ENCODE assay signal across 8 mouse cellular contexts in genomic region chr1:162858748-162859130, GRCm38 (mm10). TPM values are rescaled to one million over a fixed set of nuclear protein-coding genes. Genes with fewer than 3 reads are reported as not detected.
DNase-seq lines count a peak whose midpoint lies in the region; ATAC-seq lines count a peak whose summit lies in the region.

No protein-coding gene starts in this region.

- no peaks in the 10 kb centered on the region for H3K27me3 ChIP-seq in embryonic facial prominence, embryonic 14.5 days (replicated peaks; ENCODE audit: control insufficient read depth, insufficient read depth, low read length)
- H3K27me3 ChIP-seq in hindbrain, embryonic 10.5 days (ENCODE audit: insufficient read depth, poor library complexity, severe bottlenecking), result no peaks in the 10 kb centered on the region
- H3K27me3 ChIP-seq in limb, embryonic 12.5 days, result no peaks in the 10 kb centered on the region

- H3K27ac ChIP-seq in embryonic facial prominence, embryonic 14.5 days (replicated peaks; ENCODE audit: low read depth, low read length), result peak overlapping the region; percentile 87
- peak overlapping the region; percentile 83 for H3K27ac ChIP-seq in hindbrain, embryonic 10.5 days
- H3K27ac ChIP-seq in limb, embryonic 12.5 days, result peak overlapping the region; percentile 69

- H3K9me3 ChIP-seq in embryonic facial prominence, embryonic 14.5 days (ENCODE audit: control insufficient read depth, low read length), result no peaks in the 10 kb centered on the region
- no peaks in the 10 kb centered on the region for H3K9me3 ChIP-seq in hindbrain, embryonic 10.5 days
- H3K9me3 ChIP-seq in limb, embryonic 12.5 days, result no peaks in the 10 kb centered on the region

- peak overlapping the region; percentile 57 for H3K4me2 ChIP-seq in embryonic facial prominence, embryonic 14.5 days (ENCODE audit: low read depth, low read length)
- peak overlapping the region; percentile 17; the same call in 1 of the 2 replicates for H3K4me2 ChIP-seq in limb, embryonic 12.5 days

- intact Hi-C loops in left cerebral cortex, postnatal 4 days (cut with DNase I), result no loop called here

- peak; percentile 9; the same call in 1 of the 2 replicates for ATAC-seq in embryonic facial prominence, embryonic 14.5 days (ENCODE audit: low read depth)
- ATAC-seq in limb, embryonic 12.5 days (ENCODE audit: insufficient number of reproducible peaks, insufficient read depth, low FRiP score, low TSS enrichment, low read depth), result no peak
- no peak for ATAC-seq in megakaryocyte, adult 5-6 weeks (ENCODE audit: poor library complexity, severe bottlenecking)

- peak overlapping the region; percentile 31 for H3K4me3 ChIP-seq in embryonic facial prominence, embryonic 14.5 days (ENCODE audit: low read depth, low read length)
- H3K4me3 ChIP-seq in hindbrain, embryonic 10.5 days, result no peak overlapping the region
- H3K4me3 ChIP-seq in limb, embryonic 12.5 days (replicated peaks), result no peak overlapping the region

- H3K9ac ChIP-seq in embryonic facial prominence, embryonic 14.5 days (ENCODE audit: low read depth, low read length), result peak overlapping the region; percentile 57
- 0 out of 2 replicates have a peak overlapping the region, but pooled peaks have one; percentile 31 for H3K9ac ChIP-seq in limb, embryonic 12.5 days (replicated peaks)

- H3K4me1 ChIP-seq in embryonic facial prominence, embryonic 14.5 days (ENCODE audit: control insufficient read depth, insufficient read depth, low read length), result peaks cover 15% of the 10 kb centered on the region
- peaks cover 31% of the 10 kb centered on the region for H3K4me1 ChIP-seq in hindbrain, embryonic 10.5 days (replicated peaks)
- peaks cover 37% of the 10 kb centered on the region for H3K4me1 ChIP-seq in limb, embryonic 12.5 days (replicated peaks)

- DNase-seq in left cerebral cortex, postnatal 4 days, result peak; percentile 50
- no peak for DNase-seq in left cerebral cortex, adult 8-10 months (ENCODE audit: low spot score in 2 of 2)
- DNase-seq in embryonic facial prominence, embryonic 14.5 days (ENCODE audit: low spot score), result no peak
- DNase-seq in hindbrain, embryonic 10.5 days (ENCODE audit: low spot score), result peak; percentile 23
- DNase-seq in testis, postnatal 10 days (ENCODE audit: low spot score), result peak; percentile 44
- no peak for DNase-seq in right cerebral cortex, postnatal 14 days

- no peaks in the 10 kb centered on the region for H3K36me3 ChIP-seq in embryonic facial prominence, embryonic 14.5 days (ENCODE audit: control insufficient read depth, insufficient read depth, low read length)
- H3K36me3 ChIP-seq in hindbrain, embryonic 10.5 days, result no peaks in the 10 kb centered on the region
- no peaks in the 10 kb centered on the region for H3K36me3 ChIP-seq in limb, embryonic 12.5 days

- WGBS in embryonic facial prominence, embryonic 14.5 days, result 44% methylated on average over 12 of the region's 12 CpGs
- WGBS in hindbrain, embryonic 10.5 days, result 60% methylated on average over 12 of the region's 12 CpGs
- 79% methylated on average over 12 of the region's 12 CpGs for WGBS in limb, embryonic 12.5 days

RNA-seq across cellular contexts. Expression of gene Fmo1, which starts 7.7 kb away (rescaled TPM):
- 10 to 100 TPM; 28.6 to 30.7 TPM for total RNA-seq in left cerebral cortex, postnatal 4 days (2021)
- 10 to 100 TPM; 10.2 to 14.4 (median 11.7) TPM for total RNA-seq in left cerebral cortex, adult 8-10 months (2022)
- 62.1 and 79.1 TPM in 2 replicates for polyA plus RNA-seq in embryonic facial prominence, embryonic 14.5 days (2014; fragmentation: Nextera tagmentation; extraction: Ambion mirVana)
- 11.3 and 11.6 TPM in 2 replicates for polyA plus RNA-seq in hindbrain, embryonic 10.5 days (2016; fragmentation: Nextera tagmentation; extraction: Ambion mirVana)
- polyA plus RNA-seq in limb, embryonic 12.5 days (2016; fragmentation: Nextera tagmentation; extraction: Ambion mirVana), result 3.2 and 4.7 TPM in 2 replicates
- total RNA-seq in megakaryocyte, adult 5-6 weeks (2015), result not detected in 2 replicates
- total RNA-seq in megakaryocyte, adult 5-6 weeks (2017), result 0.41 TPM in 1 of 2 replicates, not detected in the other

RNA-seq across cellular contexts. Expression of gene Fmo2, which starts 39.8 kb away (rescaled TPM):
- total RNA-seq in left cerebral cortex, postnatal 4 days (2021), result under 1 TPM; 0.28 TPM
- 10 to 100 TPM in 1 of 4 experiments, 1 to 10 TPM in 3; 4.1 to 10.4 (median 6.6) TPM for total RNA-seq in left cerebral cortex, adult 8-10 months (2022)
- polyA plus RNA-seq in embryonic facial prominence, embryonic 14.5 days (2014; fragmentation: Nextera tagmentation; extraction: Ambion mirVana), result 3.5 and 5.2 TPM in 2 replicates
- polyA plus RNA-seq in hindbrain, embryonic 10.5 days (2016; fragmentation: Nextera tagmentation; extraction: Ambion mirVana), result not detected in 2 replicates
- 0.05 TPM in 1 of 2 replicates, not detected in the other for polyA plus RNA-seq in limb, embryonic 12.5 days (2016; fragmentation: Nextera tagmentation; extraction: Ambion mirVana)
- total RNA-seq in megakaryocyte, adult 5-6 weeks (2015), result 0.16 TPM in 1 of 2 replicates, not detected in the other
- not detected in 2 replicates for total RNA-seq in megakaryocyte, adult 5-6 weeks (2017)

RNA-seq across cellular contexts. Expression of gene Fmo4, which starts 45.0 kb away (rescaled TPM):
- total RNA-seq in left cerebral cortex, postnatal 4 days (2021), result not detected
- total RNA-seq in left cerebral cortex, adult 8-10 months (2022), result under 1 TPM in 1 of 4 experiments, not detected in 3; 0.26 TPM
- polyA plus RNA-seq in embryonic facial prominence, embryonic 14.5 days (2014; fragmentation: Nextera tagmentation; extraction: Ambion mirVana), result 0.21 and 0.60 TPM in 2 replicates
- polyA plus RNA-seq in hindbrain, embryonic 10.5 days (2016; fragmentation: Nextera tagmentation; extraction: Ambion mirVana), result 0.27 and 0.36 TPM in 2 replicates
- polyA plus RNA-seq in limb, embryonic 12.5 days (2016; fragmentation: Nextera tagmentation; extraction: Ambion mirVana), result 0.20 and 0.41 TPM in 2 replicates
- not detected in 2 replicates for total RNA-seq in megakaryocyte, adult 5-6 weeks (2015)
- not detected in 2 replicates for total RNA-seq in megakaryocyte, adult 5-6 weeks (2017)

Comparison
In these comparisons a context has a peak if more than half of its experiments do, and no peak if none do; other contexts are left out.
1. DNase-seq: peak in left cerebral cortex, postnatal 4 days (single experiment), hindbrain, embryonic 10.5 days (single experiment) and testis, postnatal 10 days (single experiment); none in left cerebral cortex, adult 8-10 months (0 of 2), embryonic facial prominence, embryonic 14.5 days (single experiment) and right cerebral cortex, postnatal 14 days (single experiment).
2. RNA of gene Fmo2, which starts 39.8 kb away (total RNA-seq): 4.1 to 10.4 TPM in left cerebral cortex, adult 8-10 months; 0.28 TPM in left cerebral cortex, postnatal 4 days and 0.16 TPM in megakaryocyte, adult 5-6 weeks; every median in the first group is over 4 times any median in the second.
3. RNA of gene Fmo1, which starts 7.7 kb away (total RNA-seq): 28.6 to 30.7 TPM in left cerebral cortex, postnatal 4 days and 10.2 to 14.4 TPM in left cerebral cortex, adult 8-10 months; 0.41 TPM in megakaryocyte, adult 5-6 weeks; every median in the first group is over 4 times any median in the second.
4. Peak in every context shown above with its lines, with median percentiles within 50 percentile points of each other: H3K27ac ChIP-seq.